Mouse (Mus musculus) heart, embryonic 15.5 days (tissue): ENCODE measurements around the gene Rpl36. TPM values are rescaled to one million over a fixed set of nuclear protein-coding genes. Genes with fewer than 3 reads are reported as not detected.

Source experiments
- ATAC-seq: fragments of 200-750 bp; cut with Nextera tagmentation; replicated peaks from 2 replicates; pipeline ENCODE4 v1.8.0; 2017; ENCODE audit warnings: low read depth, moderate TSS enrichment; ENCODE audit not compliant: insufficient number of reproducible peaks, insufficient read depth, low FRiP score
- H3K27ac ChIP-seq: fragments of 300-500 bp; sonication (generic); 2 replicates; pipeline ENCODE4 v1.5.1; 2015; ENCODE audit warnings: mild to moderate bottlenecking, inconsistent platforms
- H3K27me3 ChIP-seq: fragments of 300-500 bp; sonication (generic); 2 replicates; pipeline ENCODE4 v1.6.1; 2015; ENCODE audit warnings: inconsistent platforms
- H3K36me3 ChIP-seq: fragments of 300-500 bp; sonication (generic); 2 replicates; pipeline ENCODE4 v1.6.1; 2015; ENCODE audit warnings: mild to moderate bottlenecking, inconsistent platforms
- H3K4me1 ChIP-seq: fragments of 300-500 bp; sonication (generic); replicated peaks from 2 replicates; pipeline ENCODE4 v1.6.1; 2015; ENCODE audit warnings: inconsistent platforms
- H3K4me2 ChIP-seq: fragments of 300-500 bp; sonication (generic); 2 replicates; pipeline ENCODE4 v1.6.1; 2015; ENCODE audit warnings: inconsistent platforms, mild to moderate bottlenecking, moderate library complexity
- H3K4me3 ChIP-seq: fragments of 300-500 bp; sonication (generic); 2 replicates; pipeline ENCODE4 v1.5.1; 2015; ENCODE audit warnings: mild to moderate bottlenecking, inconsistent platforms
- H3K9ac ChIP-seq: fragments of 300-500 bp; sonication (generic); 2 replicates; pipeline ENCODE4 v1.6.1; 2015; ENCODE audit warnings: mild to moderate bottlenecking, inconsistent platforms
- H3K9me3 ChIP-seq: fragments of 300-500 bp; sonication (generic); replicated peaks from 2 replicates; pipeline ENCODE4 v1.6.1; 2016; ENCODE audit warnings: inconsistent platforms
- WGBS: fragments of 180-500 bp; shearing (Covaris S2); methylation state at CpG from one replicate; pipeline ENCODE4 v1.1.7; 2015; ENCODE audit warnings: mixed read lengths; 5-methylcytosine and 5-hydroxymethylcytosine counted together
- polyA plus RNA-seq: library from polyadenylated mRNA; unstranded; fragments of >200 nt; fragmentation: Nextera tagmentation; extraction: Ambion mirVana; gene quantifications from 2 replicates; pipeline ENCODE4 v1.2.1, GENCODE M21; 2015

Gene Rpl36
- polyA plus RNA-seq = 1,116 and 1,311 TPM in 2 replicates

GRCm38 (mm10) chr17:56613236-56613844, at the start of gene Rpl36:
Rpl36 (plus strand) TSS chr17:56613416.
- H3K27ac ChIP-seq = peak within 1 kb of the TSS; percentile 89
- peak within 1 kb of the TSS; percentile 79 for H3K4me3 ChIP-seq
- H3K4me2 ChIP-seq = peak within 1 kb of the TSS; percentile 89
- H3K4me1 ChIP-seq = peaks cover 38% of the 10 kb centered on the region
- no peaks in the 10 kb centered on the region for H3K27me3 ChIP-seq
- H3K36me3 ChIP-seq = peaks cover 38% of the 10 kb centered on the region
- H3K9ac ChIP-seq = peak within 1 kb of the TSS; percentile 72
- no peaks in the 10 kb centered on the region for H3K9me3 ChIP-seq
- peak; percentile 63 for ATAC-seq
- 0% methylated on average over 52 of the region's 52 CpGs for WGBS

GRCm38 (mm10) chr17:56566293-56566692, 46.9 kb upstream of the Rpl36 start:
- H3K27me3 ChIP-seq = no peaks in the 10 kb centered on the region
- 88% methylated on average over 29 of the region's 29 CpGs for WGBS

DNA sequence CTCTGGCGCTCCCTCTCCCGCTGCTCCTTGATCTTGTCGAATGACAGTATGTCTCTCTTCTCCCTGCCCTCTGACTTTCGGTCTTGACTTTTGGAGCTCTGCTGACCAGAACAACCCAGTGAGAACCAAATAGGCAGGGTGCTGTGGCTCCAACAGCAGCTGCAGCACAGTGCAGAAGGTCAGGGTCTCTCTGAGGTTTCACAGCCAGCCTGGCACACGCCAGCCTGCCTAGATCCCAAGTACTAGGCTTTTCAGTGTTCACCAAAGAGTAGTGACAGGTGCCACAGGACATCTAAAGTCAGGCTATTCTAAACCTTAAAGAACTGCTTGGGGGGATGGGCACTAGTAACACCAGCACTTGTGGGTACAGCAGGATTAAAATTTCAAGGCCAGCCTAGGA, 46.3 kb upstream of the Rpl36 start:
- H3K9ac ChIP-seq = no peak overlapping the region
- 89% methylated on average over 5 of the region's 5 CpGs for WGBS
- no peak overlapping the region for H3K4me3 ChIP-seq
- no peaks in the 10 kb centered on the region for H3K9me3 ChIP-seq
- H3K4me1 ChIP-seq = no peaks in the 10 kb centered on the region
- H3K4me2 ChIP-seq = no peak overlapping the region
- no peaks in the 10 kb centered on the region for H3K27me3 ChIP-seq
- ATAC-seq = no peak
- no peak overlapping the region for H3K27ac ChIP-seq
- peaks cover 96% of the 10 kb centered on the region for H3K36me3 ChIP-seq

More at GRCm38 (mm10) chr17:56566293-56566692, 46.9 kb upstream of the Rpl36 start:
- peaks cover 96% of the 10 kb centered on the region for H3K36me3 ChIP-seq
- no peak overlapping the region for H3K4me3 ChIP-seq
- no peak for ATAC-seq
- no peak overlapping the region for H3K27ac ChIP-seq
- no peaks in the 10 kb centered on the region for H3K9me3 ChIP-seq
- H3K4me1 ChIP-seq = no peaks in the 10 kb centered on the region
- no peak overlapping the region for H3K9ac ChIP-seq
- H3K4me2 ChIP-seq = no peak overlapping the region

- Histone ChIP-seq H3K9ac (no peak overlapping the region), H3K9me3 (no peaks in the 10 kb centered on the region), H3K4me1 (0 out of 2 replicates have a peak, but pooled peaks cover 2% of the 10 kb centered on the region), H3K4me2 (no peak overlapping the region), H3K27me3 (no peaks in the 10 kb centered on the region), H3K27ac (no peak overlapping the region), H3K4me3 (no peak overlapping the region), H3K36me3 (peaks cover 96% of the 10 kb centered on the region)
- 83% methylated on average over 4 of the region's 4 CpGs for WGBS
- no peak for ATAC-seq
Observed at GRCm38 (mm10) chr17:56567370-56567769, 45.8 kb upstream of the Rpl36 start.

DNA sequence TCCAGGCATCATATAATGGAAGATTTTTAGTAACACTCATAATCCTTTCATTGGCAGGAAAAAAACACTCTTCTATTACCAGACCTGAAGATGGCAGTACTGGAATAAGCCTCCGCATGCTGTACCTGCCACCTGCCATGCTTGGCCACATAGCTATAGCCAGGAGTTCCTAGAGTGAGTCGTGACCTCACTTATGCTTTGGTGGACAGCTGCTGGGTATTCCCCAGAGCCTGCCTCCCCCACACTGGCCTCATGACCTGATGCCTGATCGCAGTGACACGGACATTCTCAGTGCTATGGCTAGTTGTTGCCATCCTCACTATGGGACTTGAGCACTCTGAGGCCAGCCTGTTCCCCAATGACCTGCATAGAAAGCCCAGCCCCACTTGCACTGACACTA, 42.9 kb upstream of the Rpl36 start:
- 0 out of 2 replicates have a peak, but pooled peaks cover 4% of the 10 kb centered on the region for H3K4me1 ChIP-seq
- H3K9me3 ChIP-seq = no peaks in the 10 kb centered on the region
- no peak for ATAC-seq
- H3K4me2 ChIP-seq = no peak overlapping the region
- WGBS = 84% methylated on average over 4 of the region's 4 CpGs
- peaks cover 94% of the 10 kb centered on the region for H3K36me3 ChIP-seq
- no peak overlapping the region for H3K4me3 ChIP-seq
- no peak overlapping the region for H3K27ac ChIP-seq
- no peak overlapping the region for H3K9ac ChIP-seq
- no peaks in the 10 kb centered on the region for H3K27me3 ChIP-seq

DNA sequence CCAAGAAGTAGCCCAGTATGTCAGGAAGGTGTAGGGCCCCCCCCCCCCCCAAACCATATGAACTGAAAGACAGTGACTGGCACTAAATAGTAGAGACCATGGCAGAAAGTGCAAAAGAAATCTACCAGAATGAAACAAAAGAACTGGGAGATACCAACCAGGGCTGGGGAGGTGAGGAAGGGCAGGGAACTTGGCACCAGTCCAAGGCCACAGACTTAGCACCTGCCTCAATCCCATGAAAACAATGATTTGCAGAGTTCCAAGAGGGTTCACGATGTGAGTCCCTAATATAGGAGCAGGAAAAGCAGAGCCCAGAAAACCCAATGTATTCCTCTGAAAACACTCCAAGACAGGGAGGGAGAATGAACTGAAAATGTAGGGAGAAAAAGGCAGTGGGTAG, 41.1 kb upstream of the Rpl36 start:
- no peak for ATAC-seq
- Histone ChIP-seq H3K9me3 (no peaks in the 10 kb centered on the region), H3K36me3 (peaks cover 88% of the 10 kb centered on the region), H3K27me3 (no peaks in the 10 kb centered on the region), H3K27ac (no peak overlapping the region), H3K4me3 (no peak overlapping the region), H3K9ac (no peak overlapping the region), H3K4me2 (no peak overlapping the region), H3K4me1 (0 out of 2 replicates have a peak, but pooled peaks cover 4% of the 10 kb centered on the region)
- 34% methylated on average over 1 of the region's 1 CpGs for WGBS

DNA sequence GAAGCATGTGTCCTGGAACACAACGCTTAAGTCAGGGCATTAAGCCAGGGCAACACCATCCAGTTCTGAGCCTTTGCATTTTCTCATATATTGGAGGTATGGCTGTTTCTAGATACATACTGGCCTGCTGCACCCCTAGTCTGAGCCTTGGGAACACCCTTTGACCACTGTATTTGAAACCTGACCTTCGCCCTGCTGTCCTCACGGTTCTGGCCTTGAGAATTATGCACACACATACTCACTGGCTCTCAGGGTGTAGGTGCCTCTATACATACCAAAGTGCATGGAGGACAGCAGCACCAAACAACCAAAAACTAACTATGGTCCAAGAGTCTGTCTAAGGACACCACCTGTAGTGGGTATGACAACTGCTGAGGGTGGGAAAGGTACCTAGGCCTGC, 40.3 kb upstream of the Rpl36 start:
- Histone ChIP-seq H3K4me2 (no peak overlapping the region), H3K4me3 (no peak overlapping the region), H3K27me3 (no peaks in the 10 kb centered on the region), H3K9me3 (no peaks in the 10 kb centered on the region), H3K27ac (no peak overlapping the region), H3K4me1 (0 out of 2 replicates have a peak, but pooled peaks cover 4% of the 10 kb centered on the region), H3K9ac (no peak overlapping the region), H3K36me3 (peaks cover 88% of the 10 kb centered on the region)
- 83% methylated on average over 3 of the region's 3 CpGs for WGBS
- ATAC-seq = no peak

DNA sequence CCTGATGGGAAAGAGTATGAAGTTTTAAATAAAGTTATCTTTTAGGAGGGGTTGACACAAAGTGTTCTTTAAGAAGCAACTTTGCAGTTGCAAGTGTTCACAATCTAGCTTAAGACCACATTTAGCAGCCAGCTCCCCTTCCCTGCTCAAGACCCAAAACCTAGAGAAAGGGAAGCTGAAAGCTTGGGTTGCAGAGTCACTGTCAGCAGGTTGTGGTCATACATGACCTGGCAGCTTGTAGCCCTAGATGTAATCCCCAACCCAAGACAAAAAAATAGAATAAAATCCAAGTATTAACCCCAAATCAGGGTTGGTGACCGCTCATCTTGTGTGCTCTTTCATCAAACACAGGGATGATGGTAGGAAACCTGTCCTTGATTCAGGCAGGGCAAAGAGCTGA, 30.1 kb upstream of the Rpl36 start:
- H3K4me2 ChIP-seq = peak overlapping the region; percentile 74
- no peaks in the 10 kb centered on the region for H3K9me3 ChIP-seq
- WGBS = 81% methylated on average over 1 of the region's 1 CpGs
- ATAC-seq = no peak
- H3K27me3 ChIP-seq = no peaks in the 10 kb centered on the region
- H3K9ac ChIP-seq = peak overlapping the region; percentile 96
- peaks cover 47% of the 10 kb centered on the region for H3K36me3 ChIP-seq
- peak overlapping the region; percentile 97 for H3K27ac ChIP-seq
- H3K4me3 ChIP-seq = peak overlapping the region; percentile 93
- H3K4me1 ChIP-seq = peaks cover 46% of the 10 kb centered on the region

DNA sequence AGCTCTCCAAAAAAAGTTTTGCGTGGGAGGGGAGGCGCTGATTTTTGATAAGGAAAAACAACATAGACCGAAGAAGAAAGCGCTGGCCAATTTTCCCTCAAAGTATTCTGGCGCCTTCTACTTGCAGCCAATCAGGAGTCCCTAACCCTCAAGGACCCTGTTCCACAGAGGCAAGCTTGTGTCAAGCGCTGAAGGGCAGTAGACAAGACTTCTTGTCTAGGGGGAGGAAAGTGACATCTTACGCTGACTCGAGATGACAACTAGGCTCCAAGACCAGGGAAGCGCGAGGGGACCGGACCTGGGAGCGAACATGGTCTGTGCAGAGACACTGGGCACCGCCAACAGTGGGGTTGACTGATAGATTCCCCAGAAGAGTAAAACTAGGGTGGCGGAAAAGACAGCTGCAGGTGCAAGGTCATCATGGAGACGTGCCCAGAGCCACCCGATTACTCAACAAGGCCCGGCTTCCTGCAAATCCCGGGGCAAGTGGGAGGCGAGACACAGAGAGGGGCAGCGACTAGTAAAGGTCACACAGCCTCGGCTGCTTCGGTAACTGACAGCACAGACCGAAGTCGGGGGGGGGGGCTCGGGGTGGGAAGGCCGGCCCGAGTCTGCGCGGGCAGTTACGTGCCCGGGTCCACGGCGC, 29.5 kb upstream of the Rpl36 start:
- Histone ChIP-seq H3K4me1 (peaks cover 52% of the 10 kb centered on the region), H3K36me3 (peaks cover 47% of the 10 kb centered on the region)
- under 1% methylated on average over 33 of the region's 33 CpGs for WGBS

DNA sequence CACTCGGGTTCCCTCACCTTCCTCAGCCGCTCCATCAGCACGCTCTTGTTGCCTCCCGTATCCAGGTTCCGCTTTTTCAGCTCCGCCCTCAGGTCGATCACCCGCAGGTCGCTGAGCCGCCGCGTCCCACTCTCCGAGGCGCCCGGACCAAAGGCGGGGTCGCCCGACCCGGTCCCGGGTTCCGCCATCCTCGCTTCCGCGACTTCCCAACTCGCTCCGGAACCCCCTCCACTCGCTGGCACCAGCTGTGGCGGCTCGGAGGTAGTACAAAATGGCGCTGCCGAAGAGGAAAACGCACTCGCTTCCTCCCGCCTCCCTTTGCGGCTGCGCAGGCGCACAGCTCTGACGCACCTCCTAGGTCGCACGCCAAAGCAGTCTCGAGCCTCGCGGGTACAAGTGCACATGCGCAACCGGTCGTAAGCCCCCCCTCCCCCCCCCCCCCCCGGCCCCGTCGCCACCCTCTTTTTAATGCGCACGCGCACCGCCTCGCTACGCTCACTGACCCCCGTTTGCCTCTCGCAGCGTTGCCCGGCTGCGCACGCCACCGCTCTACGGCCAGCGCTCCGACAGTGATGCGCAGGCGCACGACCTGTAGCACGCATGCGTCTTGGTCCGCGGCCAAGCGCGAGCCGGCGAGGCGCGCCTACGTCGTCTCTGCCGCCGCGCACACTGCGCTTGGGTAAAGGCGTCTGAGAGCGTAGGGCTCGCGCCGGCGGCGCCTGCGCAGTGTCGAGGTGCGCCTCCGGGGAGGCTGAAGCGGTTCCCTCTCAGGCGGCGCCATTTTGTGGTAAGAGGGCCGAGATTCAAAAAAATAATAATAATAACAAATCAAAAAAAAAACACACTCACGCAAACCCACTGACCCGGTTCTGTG, 28.7 kb upstream of the Rpl36 start, which contains the start of the genes Safb2 and Safb:
Safb2 (minus strand) TSS at position 329 of the 874 bp plus-strand sequence.
Safb (plus strand) TSS at position 569 of the 874 bp plus-strand sequence.
- under 1% methylated on average over 95 of the region's 101 CpGs for WGBS
- peak; percentile 94 for ATAC-seq
- Histone ChIP-seq H3K27ac (peak within 1 kb of the TSS; percentile 97), H3K4me1 (peaks cover 55% of the 10 kb centered on the region), H3K9me3 (no peaks in the 10 kb centered on the region), H3K4me3 (peak within 1 kb of the TSS; percentile 93), H3K36me3 (peaks cover 49% of the 10 kb centered on the region), H3K27me3 (no peaks in the 10 kb centered on the region), H3K9ac (peak within 1 kb of the TSS; percentile 96), H3K4me2 (peak within 1 kb of the TSS; percentile 74)

More for the DNA sequence above, 29.5 kb upstream of the Rpl36 start:
- ATAC-seq = peak; percentile 15; the same call in 1 of the 2 replicates
- H3K4me2 ChIP-seq = peak overlapping the region; percentile 74
- peak overlapping the region; percentile 96 for H3K9ac ChIP-seq
- H3K27me3 ChIP-seq = no peaks in the 10 kb centered on the region
- H3K4me3 ChIP-seq = peak overlapping the region; percentile 93
- no peaks in the 10 kb centered on the region for H3K9me3 ChIP-seq
- peak overlapping the region; percentile 97 for H3K27ac ChIP-seq
